Comparison of ENCODE assay signal across 13 mouse cellular contexts in genomic region chr9:37368081-37368830, GRCm38 (mm10). TPM values are rescaled to one million over a fixed set of nuclear protein-coding genes. Genes with fewer than 3 reads are reported as not detected.
DNase-seq lines count a peak whose midpoint lies in the region; ATAC-seq and TF ChIP-seq lines count a peak whose summit lies in the region.
"Had no signal": no experiment of that assay in that cellular context is flagged by ENCODE, and none has a peak within 500 bp of the region (broad histone marks: within the 10 kb centered on the region; RNA-seq: fewer than 3 reads in every experiment).

No protein-coding gene starts in this region.

- DNase-seq in forebrain, postnatal 0 days: peak; percentile 15
- DNase-seq in forebrain, embryonic 14.5 days (ENCODE audit: low spot score): no peak
- DNase-seq in kidney, adult 8-10 months: no peak
- peak; percentile 28 for DNase-seq in brain, adult 2 months (ENCODE audit: low read depth, low spot score)
- DNase-seq in adrenal gland, adult 2 months: no peak
- no peak for DNase-seq in thymus, postnatal 4 days
- DNase-seq: adrenal gland, postnatal 10 days; cerebellum, adult 11 months had no signal

- H3K27ac ChIP-seq in forebrain, postnatal 0 days (ENCODE audit: low read depth, low read length): peak overlapping the region; percentile 73
- H3K27ac ChIP-seq in forebrain, embryonic 14.5 days (ENCODE audit: low read depth, low read length): no peak overlapping the region
- H3K27ac ChIP-seq in kidney, embryonic 15.5 days: peak overlapping the region; percentile 74
- H3K27ac ChIP-seq in midbrain, embryonic 16.5 days (ENCODE audit: low read length): peak overlapping the region; percentile 51
- H3K27ac ChIP-seq: embryonic facial prominence, embryonic 12.5 days had no signal

- no peaks in the 10 kb centered on the region for H3K9me3 ChIP-seq in forebrain, postnatal 0 days (ENCODE audit: low read length)
- no peaks in the 10 kb centered on the region for H3K9me3 ChIP-seq in forebrain, embryonic 14.5 days (replicated peaks; ENCODE audit: control insufficient read depth, low read length)
- H3K9me3 ChIP-seq in kidney, embryonic 15.5 days (replicated peaks): no peaks in the 10 kb centered on the region
- no peaks in the 10 kb centered on the region for H3K9me3 ChIP-seq in midbrain, embryonic 16.5 days (replicated peaks; ENCODE audit: control insufficient read depth, low read length, poor library complexity, severe bottlenecking)
- H3K9me3 ChIP-seq: embryonic facial prominence, embryonic 12.5 days had no signal

- no peaks in the 10 kb centered on the region for H3K27me3 ChIP-seq in forebrain, postnatal 0 days (ENCODE audit: insufficient read depth, low read length)
- H3K27me3 ChIP-seq in forebrain, embryonic 14.5 days (replicated peaks; ENCODE audit: control insufficient read depth, insufficient read depth, low read length): no peaks in the 10 kb centered on the region
- no peaks in the 10 kb centered on the region for H3K27me3 ChIP-seq in kidney, embryonic 15.5 days
- no peaks in the 10 kb centered on the region for H3K27me3 ChIP-seq in midbrain, embryonic 16.5 days (ENCODE audit: control insufficient read depth, insufficient read depth, low read depth, low read length)
- H3K27me3 ChIP-seq: embryonic facial prominence, embryonic 12.5 days had no signal

- no peak for ATAC-seq in forebrain, postnatal 0 days
- no peak for ATAC-seq in forebrain, embryonic 14.5 days
- ATAC-seq in kidney, embryonic 15.5 days (replicated peaks; ENCODE audit: low FRiP score): no peak
- no peak for ATAC-seq in midbrain, embryonic 16.5 days

- peak overlapping the region; percentile 29 for H3K4me2 ChIP-seq in forebrain, postnatal 0 days (ENCODE audit: low read depth)
- H3K4me2 ChIP-seq in forebrain, embryonic 14.5 days (ENCODE audit: low read length): no peak overlapping the region
- no peak overlapping the region for H3K4me2 ChIP-seq in kidney, embryonic 15.5 days
- H3K4me2 ChIP-seq in midbrain, embryonic 16.5 days (ENCODE audit: low read length): peak overlapping the region; percentile 31; the same call in 1 of the 2 replicates
- H3K4me2 ChIP-seq: embryonic facial prominence, embryonic 12.5 days had no signal

- peak overlapping the region; percentile 24 for H3K4me3 ChIP-seq in forebrain, postnatal 0 days (ENCODE audit: low read depth, low read length)
- no peak overlapping the region for H3K4me3 ChIP-seq in forebrain, embryonic 14.5 days (ENCODE audit: low read depth, low read length)
- H3K4me3 ChIP-seq in kidney, embryonic 15.5 days (replicated peaks): no peak overlapping the region
- peak overlapping the region; percentile 9; the same call in 1 of the 2 replicates for H3K4me3 ChIP-seq in midbrain, embryonic 16.5 days (ENCODE audit: low read depth, low read length)
- H3K4me3 ChIP-seq: embryonic facial prominence, embryonic 12.5 days had no signal

- H3K9ac ChIP-seq in forebrain, postnatal 0 days: peak overlapping the region; percentile 37; the same call in 1 of the 2 replicates
- no peak overlapping the region for H3K9ac ChIP-seq in forebrain, embryonic 14.5 days (ENCODE audit: low read length)
- H3K9ac ChIP-seq in kidney, embryonic 15.5 days: no peak overlapping the region
- no peak overlapping the region for H3K9ac ChIP-seq in midbrain, embryonic 16.5 days (ENCODE audit: low read depth, low read length)
- H3K9ac ChIP-seq: embryonic facial prominence, embryonic 12.5 days had no signal

- H3K36me3 ChIP-seq in forebrain, postnatal 0 days (ENCODE audit: insufficient read depth): no peaks in the 10 kb centered on the region
- no peaks in the 10 kb centered on the region for H3K36me3 ChIP-seq in forebrain, embryonic 14.5 days (ENCODE audit: control insufficient read depth, insufficient read depth, low read length)
- H3K36me3 ChIP-seq in kidney, embryonic 15.5 days: no peaks in the 10 kb centered on the region
- no peaks in the 10 kb centered on the region for H3K36me3 ChIP-seq in midbrain, embryonic 16.5 days (ENCODE audit: control insufficient read depth, insufficient read depth, low read length)
- H3K36me3 ChIP-seq: embryonic facial prominence, embryonic 12.5 days had no signal

- no peaks in the 10 kb centered on the region for H3K4me1 ChIP-seq in forebrain, postnatal 0 days (ENCODE audit: insufficient read depth)
- no peaks in the 10 kb centered on the region for H3K4me1 ChIP-seq in forebrain, embryonic 14.5 days (ENCODE audit: control insufficient read depth, insufficient read depth, low read length)
- H3K4me1 ChIP-seq in kidney, embryonic 15.5 days: no peaks in the 10 kb centered on the region
- H3K4me1 ChIP-seq in midbrain, embryonic 16.5 days (ENCODE audit: control insufficient read depth, insufficient read depth, low read length): no peaks in the 10 kb centered on the region
- H3K4me1 ChIP-seq: embryonic facial prominence, embryonic 12.5 days had no signal

- 84% methylated on average over 11 of the region's 11 CpGs for WGBS in forebrain, postnatal 0 days
- WGBS in forebrain, embryonic 14.5 days: 88% methylated on average over 11 of the region's 11 CpGs
- 62% methylated on average over 11 of the region's 11 CpGs for WGBS in kidney, embryonic 15.5 days
- WGBS in midbrain, embryonic 16.5 days: 87% methylated on average over 11 of the region's 11 CpGs

- no peak for TF ChIP-seq CTCF in forebrain, postnatal 0 days (IDR thresholded peaks at IDR 0.05; ENCODE audit: low read depth)

RNA-seq across cellular contexts. Expression of gene Hepacam, which starts 1.1 kb away (rescaled TPM):
- 11.8 and 17.2 TPM in 2 replicates for total RNA-seq in forebrain, postnatal 0 days (2014; rRNA removed)
- polyA plus RNA-seq in forebrain, postnatal 0 days (2015; fragmentation: Nextera tagmentation; extraction: Ambion mirVana): 27.8 and 39.8 TPM in 2 replicates
- 1.9 and 4.5 TPM in 2 replicates for polyA plus RNA-seq in forebrain, embryonic 14.5 days (2014; fragmentation: Nextera tagmentation; extraction: Ambion mirVana)
- not detected in 2 replicates for polyA plus RNA-seq in kidney, embryonic 15.5 days (2015; fragmentation: Nextera tagmentation; extraction: Ambion mirVana)
- polyA plus RNA-seq in midbrain, embryonic 16.5 days (2015; fragmentation: Nextera tagmentation; extraction: Ambion mirVana): 14.2 and 28.3 TPM in 2 replicates
- under 1 TPM in 1 of 2 experiments, not detected in 1; 0.23 TPM for total RNA-seq in adrenal gland, adult 2 months (2021)
- 0.26 and 0.40 TPM in 2 replicates for polyA plus RNA-seq in adrenal gland, adult 2 months (2012; rRNA removed)
- total RNA-seq: heart, postnatal 25 days; liver, adult 2 months had no signal
- polyA plus RNA-seq: embryonic facial prominence, embryonic 12.5 days; liver, adult 2 months had no signal

RNA-seq across cellular contexts. Expression of gene Ccdc15, which starts 20.0 kb away (rescaled TPM):
- 6.3 and 8.7 TPM in 2 replicates for total RNA-seq in forebrain, postnatal 0 days (2014; rRNA removed)
- polyA plus RNA-seq in forebrain, postnatal 0 days (2015; fragmentation: Nextera tagmentation; extraction: Ambion mirVana): 4.2 and 7.8 TPM in 2 replicates
- 5.3 and 7.1 TPM in 2 replicates for polyA plus RNA-seq in forebrain, embryonic 14.5 days (2014; fragmentation: Nextera tagmentation; extraction: Ambion mirVana)
- polyA plus RNA-seq in kidney, embryonic 15.5 days (2015; fragmentation: Nextera tagmentation; extraction: Ambion mirVana): 7.1 and 8.0 TPM in 2 replicates
- 7.3 and 9.2 TPM in 2 replicates for polyA plus RNA-seq in midbrain, embryonic 16.5 days (2015; fragmentation: Nextera tagmentation; extraction: Ambion mirVana)
- total RNA-seq in adrenal gland, adult 2 months (2021): 1 to 10 TPM; 2.0 to 2.3 TPM
- 3.0 and 3.2 TPM in 2 replicates for polyA plus RNA-seq in adrenal gland, adult 2 months (2012; rRNA removed)

RNA-seq across cellular contexts. Expression of gene Robo4, which starts 33.4 kb away (rescaled TPM):
- total RNA-seq in forebrain, postnatal 0 days (2014; rRNA removed): 4.1 and 9.6 TPM in 2 replicates
- 3.1 and 3.3 TPM in 2 replicates for polyA plus RNA-seq in forebrain, postnatal 0 days (2015; fragmentation: Nextera tagmentation; extraction: Ambion mirVana)
- 3.3 and 3.7 TPM in 2 replicates for polyA plus RNA-seq in forebrain, embryonic 14.5 days (2014; fragmentation: Nextera tagmentation; extraction: Ambion mirVana)
- polyA plus RNA-seq in kidney, embryonic 15.5 days (2015; fragmentation: Nextera tagmentation; extraction: Ambion mirVana): 15.8 and 19.6 TPM in 2 replicates
- polyA plus RNA-seq in midbrain, embryonic 16.5 days (2015; fragmentation: Nextera tagmentation; extraction: Ambion mirVana): 4.2 and 5.5 TPM in 2 replicates
- 10 to 100 TPM; 17.3 to 27.0 TPM for total RNA-seq in adrenal gland, adult 2 months (2021)
- 47.5 and 54.0 TPM in 2 replicates for polyA plus RNA-seq in adrenal gland, adult 2 months (2012; rRNA removed)

Comparison
In these comparisons a context has a peak if more than half of its experiments do, and no peak if none do; other contexts are left out.
1. DNase-seq: peak in forebrain, postnatal 0 days (single experiment) and brain, adult 2 months (single experiment); none in forebrain, embryonic 14.5 days (single experiment), kidney, adult 8-10 months (0 of 2), adrenal gland, adult 2 months (single experiment) and thymus, postnatal 4 days (single experiment).
2. H3K4me2 ChIP-seq: peak in forebrain, postnatal 0 days (single experiment) and midbrain, embryonic 16.5 days (single experiment); none in forebrain, embryonic 14.5 days (single experiment) and kidney, embryonic 15.5 days (single experiment).
3. H3K4me3 ChIP-seq: peak in forebrain, postnatal 0 days (single experiment) and midbrain, embryonic 16.5 days (single experiment); none in forebrain, embryonic 14.5 days (single experiment) and kidney, embryonic 15.5 days (single experiment).